Mouse (Mus musculus): Measurements from ENCODE around the gene Mybpc2. TPM values are rescaled to one million over a fixed set of nuclear protein-coding genes. Genes with fewer than 3 reads are reported as not detected.

Gene Mybpc2
- polyA plus RNA-seq, 1 experiment from 2014 or later: 0.12 TPM

GRCm38 (mm10) chr7:44527483-44528398 lies 3.3 kb upstream of the Mybpc2 start:
- H3K27me3 ChIP-seq (ENCODE audit: insufficient read depth, low read length): peaks cover 18% of the 10 kb centered on the region; the same call in 1 of the 2 replicates
- H3K9me3 ChIP-seq (ENCODE audit: low read length): no peaks in the 10 kb centered on the region
- peak overlapping the region; percentile 74 for H3K4me2 ChIP-seq (replicated peaks; ENCODE audit: low read depth, low read length)
- no peaks in the 10 kb centered on the region for H3K36me3 ChIP-seq (ENCODE audit: insufficient read depth, low read length)
- peak overlapping the region; percentile 66 for H3K9ac ChIP-seq (replicated peaks; ENCODE audit: low read length)
- 0 out of 2 replicates have a peak overlapping the region, but pooled peaks have one; percentile 21 for H3K27ac ChIP-seq (ENCODE audit: low read length)
- ATAC-seq (ENCODE audit: low FRiP score, low TSS enrichment): peak; percentile 44; the same call in 1 of the 2 replicates
- peaks cover 16% of the 10 kb centered on the region; the same call in 1 of the 2 replicates for H3K4me1 ChIP-seq (ENCODE audit: insufficient read depth, low read length)
- peak overlapping the region; percentile 42 for H3K4me3 ChIP-seq (ENCODE audit: low read length)
- WGBS: 5% methylated on average over 40 of the region's 40 CpGs

- WGBS: 85% methylated on average over 14 of the region's 14 CpGs
- Histone ChIP-seq H3K9me3 (ENCODE audit: low read length) (no peaks in the 10 kb centered on the region), H3K27ac (ENCODE audit: low read length) (no peak overlapping the region), H3K9ac (replicated peaks; ENCODE audit: low read length) (no peak overlapping the region), H3K36me3 (ENCODE audit: insufficient read depth, low read length) (no peaks in the 10 kb centered on the region), H3K4me1 (ENCODE audit: insufficient read depth, low read length) (peaks cover 16% of the 10 kb centered on the region; the same call in 1 of the 2 replicates), H3K4me3 (ENCODE audit: low read length) (no peak overlapping the region), H3K27me3 (ENCODE audit: insufficient read depth, low read length) (peaks cover 23% of the 10 kb centered on the region; the same call in 1 of the 2 replicates), H3K4me2 (replicated peaks; ENCODE audit: low read depth, low read length) (no peak overlapping the region)
- no peak for ATAC-seq (ENCODE audit: low FRiP score, low TSS enrichment)
Measured at GRCm38 (mm10) chr7:44526414-44527154, 2.1 kb upstream of the Mybpc2 start.

- 15% methylated on average over 22 of the region's 22 CpGs for WGBS
- peak overlapping the region; percentile 10; the same call in 1 of the 2 replicates for H3K4me3 ChIP-seq (ENCODE audit: low read length)
- H3K9ac ChIP-seq (replicated peaks; ENCODE audit: low read length): peak overlapping the region; percentile 33
- H3K4me2 ChIP-seq (replicated peaks; ENCODE audit: low read depth, low read length): peak overlapping the region; percentile 38
- no peaks in the 10 kb centered on the region for H3K9me3 ChIP-seq (ENCODE audit: low read length)
- peaks cover 23% of the 10 kb centered on the region; the same call in 1 of the 2 replicates for H3K27me3 ChIP-seq (ENCODE audit: insufficient read depth, low read length)
- H3K27ac ChIP-seq (ENCODE audit: low read length): no peak overlapping the region
- no peaks in the 10 kb centered on the region for H3K36me3 ChIP-seq (ENCODE audit: insufficient read depth, low read length)
- H3K4me1 ChIP-seq (ENCODE audit: insufficient read depth, low read length): peaks cover 16% of the 10 kb centered on the region; the same call in 1 of the 2 replicates
- ATAC-seq (ENCODE audit: low FRiP score, low TSS enrichment): peak; percentile 32; the same call in 1 of the 2 replicates
Measured at GRCm38 (mm10) chr7:44525126-44525832, 823 bp upstream of the Mybpc2 start.

GRCm38 (mm10) chr7:44523056-44523455 lies 1.4 kb downstream of the Mybpc2 start:
- no peaks in the 10 kb centered on the region for H3K9me3 ChIP-seq (ENCODE audit: low read length)
- no peak for ATAC-seq (ENCODE audit: low FRiP score, low TSS enrichment)
- peaks cover 16% of the 10 kb centered on the region; the same call in 1 of the 2 replicates for H3K4me1 ChIP-seq (ENCODE audit: insufficient read depth, low read length)
- H3K36me3 ChIP-seq (ENCODE audit: insufficient read depth, low read length): no peaks in the 10 kb centered on the region
- no peak overlapping the region for H3K9ac ChIP-seq (replicated peaks; ENCODE audit: low read length)
- peaks cover 23% of the 10 kb centered on the region; the same call in 1 of the 2 replicates for H3K27me3 ChIP-seq (ENCODE audit: insufficient read depth, low read length)
- H3K4me2 ChIP-seq (replicated peaks; ENCODE audit: low read depth, low read length): no peak overlapping the region
- H3K4me3 ChIP-seq (ENCODE audit: low read length): no peak overlapping the region
- WGBS: 67% methylated on average over 2 of the region's 2 CpGs
- no peak overlapping the region for H3K27ac ChIP-seq (ENCODE audit: low read length)

GRCm38 (mm10) chr7:44521710-44522109 lies 2.7 kb downstream of the Mybpc2 start:
- Histone ChIP-seq H3K27me3 (ENCODE audit: insufficient read depth, low read length) (peaks cover 29% of the 10 kb centered on the region; the same call in 1 of the 2 replicates), H3K9ac (replicated peaks; ENCODE audit: low read length) (no peak overlapping the region), H3K9me3 (ENCODE audit: low read length) (no peaks in the 10 kb centered on the region), H3K4me3 (ENCODE audit: low read length) (no peak overlapping the region), H3K36me3 (ENCODE audit: insufficient read depth, low read length) (no peaks in the 10 kb centered on the region), H3K4me1 (ENCODE audit: insufficient read depth, low read length) (peaks cover 12% of the 10 kb centered on the region; the same call in 1 of the 2 replicates), H3K27ac (ENCODE audit: low read length) (no peak overlapping the region), H3K4me2 (replicated peaks; ENCODE audit: low read depth, low read length) (peak overlapping the region; percentile 31)
- peak; percentile 71; the same call in 1 of the 2 replicates for ATAC-seq (ENCODE audit: low FRiP score, low TSS enrichment)
- 3% methylated on average over 20 of the region's 20 CpGs for WGBS

GRCm38 (mm10) chr7:44520990-44521389 lies 3.5 kb downstream of the Mybpc2 start:
- Histone ChIP-seq H3K4me2 (replicated peaks; ENCODE audit: low read depth, low read length) (no peak overlapping the region), H3K27ac (ENCODE audit: low read length) (no peak overlapping the region), H3K36me3 (ENCODE audit: insufficient read depth, low read length) (no peaks in the 10 kb centered on the region), H3K27me3 (ENCODE audit: insufficient read depth, low read length) (peaks cover 29% of the 10 kb centered on the region; the same call in 1 of the 2 replicates), H3K4me3 (ENCODE audit: low read length) (no peak overlapping the region), H3K4me1 (ENCODE audit: insufficient read depth, low read length) (peaks cover 12% of the 10 kb centered on the region; the same call in 1 of the 2 replicates), H3K9me3 (ENCODE audit: low read length) (no peaks in the 10 kb centered on the region), H3K9ac (replicated peaks; ENCODE audit: low read length) (no peak overlapping the region)
- no peak for ATAC-seq (ENCODE audit: low FRiP score, low TSS enrichment)
- 50% methylated on average over 3 of the region's 3 CpGs for WGBS

GRCm38 (mm10) chr7:44519240-44519913 lies 5.1 kb downstream of the Mybpc2 start:
- H3K4me2 ChIP-seq (replicated peaks; ENCODE audit: low read depth, low read length): no peak overlapping the region
- H3K36me3 ChIP-seq (ENCODE audit: insufficient read depth, low read length): no peaks in the 10 kb centered on the region
- H3K4me1 ChIP-seq (ENCODE audit: insufficient read depth, low read length): no peaks in the 10 kb centered on the region
- no peak overlapping the region for H3K4me3 ChIP-seq (ENCODE audit: low read length)
- H3K9me3 ChIP-seq (ENCODE audit: low read length): no peaks in the 10 kb centered on the region
- no peak for ATAC-seq (ENCODE audit: low FRiP score, low TSS enrichment)
- no peak overlapping the region for H3K9ac ChIP-seq (replicated peaks; ENCODE audit: low read length)
- 74% methylated on average over 9 of the region's 9 CpGs for WGBS
- H3K27ac ChIP-seq (ENCODE audit: low read length): no peak overlapping the region
- H3K27me3 ChIP-seq (ENCODE audit: insufficient read depth, low read length): peaks cover 24% of the 10 kb centered on the region; the same call in 1 of the 2 replicates

- Histone ChIP-seq H3K27ac (ENCODE audit: low read length) (no peak overlapping the region), H3K36me3 (ENCODE audit: insufficient read depth, low read length) (no peaks in the 10 kb centered on the region), H3K4me2 (replicated peaks; ENCODE audit: low read depth, low read length) (no peak overlapping the region), H3K9ac (replicated peaks; ENCODE audit: low read length) (no peak overlapping the region), H3K27me3 (ENCODE audit: insufficient read depth, low read length) (peaks cover 6% of the 10 kb centered on the region; the same call in 1 of the 2 replicates), H3K4me1 (ENCODE audit: insufficient read depth, low read length) (no peaks in the 10 kb centered on the region), H3K4me3 (ENCODE audit: low read length) (no peak overlapping the region), H3K9me3 (ENCODE audit: low read length) (no peaks in the 10 kb centered on the region)
- no peak for ATAC-seq (ENCODE audit: low FRiP score, low TSS enrichment)
Measured at GRCm38 (mm10) chr7:44507491-44507890, 17.0 kb downstream of the Mybpc2 start.
